Mouse (Mus musculus): ENCODE measurements around the gene Guca2b. TPM values are rescaled to one million over a fixed set of nuclear protein-coding genes. Genes with fewer than 3 reads are reported as not detected.

Gene Guca2b
- polyA plus RNA-seq (2017; shearing (Covaris generic)), result not detected

GRCm38 (mm10) chr4:119658731-119659130, at the start of gene Guca2b:
Gene Guca2b, minus strand, starts transcription at chr4:119658954.

GRCm38 (mm10) chr4:119637176-119637845, 21.4 kb downstream of the Guca2b start, which contains the start of gene Guca2a:
Gene Guca2a, plus strand, starts transcription at chr4:119637704.

Other genes with a start within 250 kb of the Guca2b start
- gene Ccdc30, start 243.4 kb downstream of the Guca2b start, polyA plus RNA-seq (2017; shearing (Covaris generic)), result 7.8 TPM
- gene Ppcs, start 236.5 kb downstream of the Guca2b start, polyA plus RNA-seq (2017; shearing (Covaris generic)), result 68.2 TPM
- 0.27 TPM for gene Zmynd12, start 236.1 kb downstream of the Guca2b start, polyA plus RNA-seq (2017; shearing (Covaris generic))
- 0.11 TPM for gene Rimkla, start 166.3 kb downstream of the Guca2b start, polyA plus RNA-seq (2017; shearing (Covaris generic))
- gene Foxj3, start 122.0 kb downstream of the Guca2b start, polyA plus RNA-seq (2017; shearing (Covaris generic)), result 18.3 TPM
- gene Frg2f1, start 119.4 kb downstream of the Guca2b start, polyA plus RNA-seq (2017; shearing (Covaris generic)), result 3.7 TPM
- not detected for gene Guca2a, start 21.2 kb downstream of the Guca2b start, polyA plus RNA-seq (2017; shearing (Covaris generic))
- gene Hivep3, start 74.8 kb upstream of the Guca2b start, polyA plus RNA-seq (2017; shearing (Covaris generic)), result 43.5 TPM